Mouse (Mus musculus): ENCODE measurements at regions not wholly inside any gene's neighbourhood (a gene's known extent, or its start where the extent isn't known, plus 50 kb on each side); places are given as distances from the start of the nearest gene placed in this dataset.

GRCm38 (mm10) chr3:121902246-121902645, 50.1 kb upstream of the Arhgap29 start:
- peaks cover 7% of the 10 kb centered on the region; the same call in 1 of the 2 replicates for H3K4me1 ChIP-seq (ENCODE audit: insufficient read depth, low read depth, low read length)
- H3K4me3 ChIP-seq (ENCODE audit: low read depth, low read length): no peak overlapping the region
- TF ChIP-seq CTCF (IDR thresholded peaks at IDR 0.05): no peak
- TF ChIP-seq EP300 (IDR thresholded peaks at IDR 0.05): no peak
- no peaks in the 10 kb centered on the region for H3K36me3 ChIP-seq (ENCODE audit: insufficient read depth, low read length)
- H3K4me2 ChIP-seq (replicated peaks; ENCODE audit: low read depth, low read length): no peak overlapping the region
- ATAC-seq (no peak), DNase-seq (ENCODE audit: low spot score) (no peak)
- H3K9ac ChIP-seq (replicated peaks; ENCODE audit: low read depth): no peak overlapping the region
- no peak overlapping the region for H3K27ac ChIP-seq (ENCODE audit: low read length)
- no peaks in the 10 kb centered on the region for H3K9me3 ChIP-seq (ENCODE audit: low read length)
- no peaks in the 10 kb centered on the region for H3K27me3 ChIP-seq (replicated peaks; ENCODE audit: insufficient read depth, low read length)
- WGBS: 70% methylated on average over 15 of the region's 15 CpGs

DNA sequence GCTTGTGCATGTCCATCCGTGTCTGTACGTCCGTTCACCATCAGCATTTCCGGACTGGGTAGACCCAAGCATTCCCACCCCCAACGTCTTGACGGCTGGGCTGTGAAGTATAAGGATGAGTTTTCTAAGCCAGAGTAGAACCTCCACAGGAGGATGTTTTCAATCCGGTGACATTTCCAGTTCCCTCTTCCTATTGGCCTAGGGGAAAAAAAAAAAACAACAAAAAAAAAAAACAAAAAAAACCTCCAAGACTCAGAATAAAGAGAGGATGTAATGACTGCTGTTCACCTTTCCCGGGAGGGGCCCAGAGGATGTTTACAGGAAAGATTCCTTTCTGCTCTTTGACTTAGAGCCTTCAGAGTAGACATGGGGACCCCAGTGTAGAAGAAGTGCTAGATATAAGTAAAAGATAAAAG, 51.9 kb upstream of the Arhgap29 start:
- 49% methylated on average over 8 of the region's 8 CpGs for WGBS
- Histone ChIP-seq H3K4me1 (ENCODE audit: insufficient read depth, low read depth, low read length) (peaks cover 5% of the 10 kb centered on the region; the same call in 1 of the 2 replicates), H3K9ac (replicated peaks; ENCODE audit: low read depth) (no peak overlapping the region), H3K9me3 (ENCODE audit: low read length) (no peaks in the 10 kb centered on the region), H3K27ac (ENCODE audit: low read length) (peak overlapping the region; percentile 54; the same call in 1 of the 2 replicates), H3K4me2 (replicated peaks; ENCODE audit: low read depth, low read length) (no peak overlapping the region), H3K36me3 (ENCODE audit: insufficient read depth, low read length) (no peaks in the 10 kb centered on the region), H3K27me3 (replicated peaks; ENCODE audit: insufficient read depth, low read length) (no peaks in the 10 kb centered on the region), H3K4me3 (ENCODE audit: low read depth, low read length) (no peak overlapping the region)
- peak; percentile 67 for TF ChIP-seq EP300 (IDR thresholded peaks at IDR 0.05)
- TF ChIP-seq CTCF (IDR thresholded peaks at IDR 0.05): no peak
- ATAC-seq (peak; percentile 86), DNase-seq (ENCODE audit: low spot score) (peak; percentile 54)

DNA sequence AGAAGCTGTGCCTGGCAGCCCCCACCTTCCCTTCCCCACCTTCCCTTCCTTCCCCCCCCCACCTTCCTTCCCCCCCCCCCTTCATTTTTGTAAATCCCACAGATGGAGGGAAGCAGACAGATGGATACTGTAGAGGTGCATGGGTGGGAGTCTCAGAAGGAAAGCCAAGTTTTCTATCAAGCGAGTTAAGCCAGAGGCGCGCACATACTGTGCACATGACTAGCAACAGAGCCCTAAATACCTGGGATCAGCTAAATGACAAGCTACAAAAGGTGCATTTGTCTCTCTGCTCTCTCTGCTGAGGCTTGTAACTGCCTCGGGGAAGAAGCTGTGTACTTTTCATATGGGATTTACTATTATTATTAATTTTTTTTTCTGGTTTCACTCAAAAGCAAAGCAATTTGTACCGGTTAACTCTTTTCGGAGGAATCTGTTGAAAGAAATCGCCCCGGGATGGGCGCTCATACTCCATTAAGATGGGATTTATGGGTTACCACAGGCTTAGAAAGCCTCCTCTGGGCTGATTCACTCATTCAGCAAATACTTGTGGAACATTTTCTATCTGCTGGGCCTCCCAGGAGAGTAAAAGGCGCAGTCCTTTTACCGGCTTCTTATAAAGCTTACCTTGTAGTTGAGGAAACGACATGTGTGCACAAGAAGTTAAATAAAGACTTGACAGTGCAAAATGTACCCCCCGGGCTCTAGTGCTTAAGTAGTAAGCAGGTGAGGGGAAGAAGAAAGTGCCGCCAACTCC, 54.3 kb upstream of the Arhgap29 start:
- Histone ChIP-seq H3K4me2 (replicated peaks; ENCODE audit: low read depth, low read length) (no peak overlapping the region), H3K36me3 (ENCODE audit: insufficient read depth, low read length) (no peaks in the 10 kb centered on the region), H3K9me3 (ENCODE audit: low read length) (no peaks in the 10 kb centered on the region), H3K27me3 (replicated peaks; ENCODE audit: insufficient read depth, low read length) (no peaks in the 10 kb centered on the region), H3K4me3 (ENCODE audit: low read depth, low read length) (no peak overlapping the region), H3K4me1 (ENCODE audit: insufficient read depth, low read depth, low read length) (no peaks in the 10 kb centered on the region), H3K9ac (replicated peaks; ENCODE audit: low read depth) (no peak overlapping the region), H3K27ac (ENCODE audit: low read length) (no peak overlapping the region)
- TF ChIP-seq CTCF (IDR thresholded peaks at IDR 0.05) (no peak), EP300 (IDR thresholded peaks at IDR 0.05) (no peak)
- WGBS: 60% methylated on average over 14 of the region's 14 CpGs
- no peak for DNase-seq (ENCODE audit: low spot score)
- no peak for ATAC-seq

DNA sequence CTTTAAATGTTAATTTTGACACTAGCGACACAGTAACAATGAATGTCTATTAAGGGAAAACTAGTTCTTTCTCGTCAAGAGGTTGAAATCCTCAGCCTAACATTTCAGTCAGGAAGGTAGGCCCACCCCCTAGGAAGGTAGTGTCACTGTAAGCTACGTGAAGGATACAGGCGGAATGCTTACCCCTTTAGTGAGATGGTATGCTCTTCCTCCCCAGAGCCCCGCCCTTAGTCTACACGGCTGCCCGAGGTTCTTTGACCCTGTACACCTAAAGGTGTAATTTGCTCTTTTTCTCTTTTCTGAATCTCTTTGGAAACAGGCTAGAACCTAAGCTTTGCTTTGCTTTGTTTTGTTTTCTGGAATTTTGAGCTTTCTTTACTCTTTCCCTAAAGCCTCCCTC, 58.7 kb upstream of the Arhgap29 start:
- Histone ChIP-seq H3K27me3 (replicated peaks; ENCODE audit: insufficient read depth, low read length) (no peaks in the 10 kb centered on the region), H3K4me1 (ENCODE audit: insufficient read depth, low read depth, low read length) (no peaks in the 10 kb centered on the region), H3K9me3 (ENCODE audit: low read length) (no peaks in the 10 kb centered on the region), H3K4me3 (ENCODE audit: low read depth, low read length) (no peak overlapping the region), H3K4me2 (replicated peaks; ENCODE audit: low read depth, low read length) (no peak overlapping the region), H3K36me3 (ENCODE audit: insufficient read depth, low read length) (no peaks in the 10 kb centered on the region), H3K27ac (ENCODE audit: low read length) (no peak overlapping the region), H3K9ac (replicated peaks; ENCODE audit: low read depth) (no peak overlapping the region)
- DNase-seq (ENCODE audit: low spot score): no peak
- no peak for ATAC-seq
- TF ChIP-seq CTCF (IDR thresholded peaks at IDR 0.05) (no peak), EP300 (IDR thresholded peaks at IDR 0.05) (no peak)
- 65% methylated on average over 7 of the region's 7 CpGs for WGBS

DNA sequence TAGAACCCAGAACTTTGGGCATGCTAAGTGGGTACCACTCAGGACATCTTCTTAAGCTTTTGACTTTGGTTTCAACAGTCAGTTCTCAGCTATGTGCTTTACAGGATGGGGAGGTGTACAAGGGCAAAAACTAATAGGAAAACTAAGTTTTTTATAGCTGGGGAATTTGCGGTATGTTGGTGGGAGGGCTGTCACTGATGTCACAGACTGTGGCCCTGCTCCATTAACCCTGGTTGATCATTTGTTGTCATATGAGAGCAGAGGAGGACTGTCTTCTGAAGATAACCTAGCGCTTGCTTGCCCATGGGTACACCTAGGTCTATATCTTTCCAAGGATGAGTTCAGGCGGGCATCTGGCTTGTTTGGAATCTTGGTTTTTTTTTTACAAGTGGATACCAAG, 59.7 kb upstream of the Arhgap29 start:
- H3K9ac ChIP-seq (replicated peaks; ENCODE audit: low read depth): no peak overlapping the region
- ATAC-seq: no peak
- no peaks in the 10 kb centered on the region for H3K4me1 ChIP-seq (ENCODE audit: insufficient read depth, low read depth, low read length)
- H3K9me3 ChIP-seq (ENCODE audit: low read length): no peaks in the 10 kb centered on the region
- DNase-seq (ENCODE audit: low spot score): no peak
- H3K27ac ChIP-seq (ENCODE audit: low read length): no peak overlapping the region
- WGBS: 87% methylated on average over 3 of the region's 3 CpGs
- TF ChIP-seq CTCF (IDR thresholded peaks at IDR 0.05): no peak
- TF ChIP-seq EP300 (IDR thresholded peaks at IDR 0.05): no peak
- no peaks in the 10 kb centered on the region for H3K36me3 ChIP-seq (ENCODE audit: insufficient read depth, low read length)
- no peak overlapping the region for H3K4me3 ChIP-seq (ENCODE audit: low read depth, low read length)
- H3K4me2 ChIP-seq (replicated peaks; ENCODE audit: low read depth, low read length): no peak overlapping the region
- no peaks in the 10 kb centered on the region for H3K27me3 ChIP-seq (replicated peaks; ENCODE audit: insufficient read depth, low read length)

DNA sequence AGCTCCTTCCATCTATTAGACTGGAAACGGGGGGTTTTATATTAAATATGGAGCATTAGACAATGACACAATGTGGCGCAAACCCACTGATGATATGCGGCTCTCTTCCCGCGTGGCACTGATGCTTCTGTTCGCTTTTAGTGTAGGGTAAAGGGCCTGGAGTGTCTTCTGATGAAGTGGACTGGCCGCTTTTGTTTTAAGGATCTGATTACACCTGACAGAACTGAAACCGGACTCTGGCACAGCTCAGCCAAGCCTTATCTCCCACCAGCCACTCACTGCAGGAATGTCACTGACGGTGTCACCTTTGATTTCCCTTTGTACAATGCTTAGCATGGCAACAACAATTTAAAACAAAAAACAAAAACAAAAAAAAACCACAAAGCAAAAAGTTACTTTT, 61.0 kb upstream of the Arhgap29 start:
- Histone ChIP-seq H3K27ac (ENCODE audit: low read length) (peak overlapping the region; percentile 52), H3K4me2 (replicated peaks; ENCODE audit: low read depth, low read length) (peak overlapping the region; percentile 37), H3K4me1 (ENCODE audit: insufficient read depth, low read depth, low read length) (no peaks in the 10 kb centered on the region), H3K27me3 (replicated peaks; ENCODE audit: insufficient read depth, low read length) (no peaks in the 10 kb centered on the region), H3K36me3 (ENCODE audit: insufficient read depth, low read length) (no peaks in the 10 kb centered on the region), H3K4me3 (ENCODE audit: low read depth, low read length) (no peak overlapping the region), H3K9me3 (ENCODE audit: low read length) (no peaks in the 10 kb centered on the region), H3K9ac (replicated peaks; ENCODE audit: low read depth) (no peak overlapping the region; the same call in 1 of the 2 replicates)
- WGBS: 20% methylated on average over 9 of the region's 9 CpGs
- peak; percentile 54 for DNase-seq (ENCODE audit: low spot score)
- peak; percentile 59 for ATAC-seq
- no peak for TF ChIP-seq CTCF (IDR thresholded peaks at IDR 0.05)
- TF ChIP-seq EP300 (IDR thresholded peaks at IDR 0.05): peak; percentile 49
